Mouse (Mus musculus): ENCODE results near the gene Anks1.

DNA sequence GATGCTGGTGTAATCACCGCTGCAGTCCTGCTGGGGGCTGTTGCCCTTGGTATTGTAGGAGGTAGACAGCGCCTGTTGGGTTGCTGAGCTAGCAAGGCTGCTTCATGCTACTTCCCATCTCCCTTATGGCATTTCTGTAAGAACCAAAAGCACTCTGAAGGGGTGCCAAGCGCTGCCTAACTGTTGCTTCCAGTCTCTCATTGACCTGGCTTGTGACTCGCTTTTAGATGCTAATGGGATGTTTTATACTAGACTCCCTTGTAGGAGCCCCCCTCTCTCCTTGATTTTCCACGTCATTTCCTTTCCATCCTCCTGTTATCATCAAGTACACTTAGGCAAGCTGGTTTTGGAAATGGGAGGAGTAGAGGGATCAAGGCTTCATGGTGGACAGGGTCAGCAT lies 60.8 kb downstream of the Anks1 start:
- TF ChIP-seq CTCF (IDR thresholded peaks at IDR 0.05; ENCODE audit: control insufficient read depth, insufficient read depth, insufficient replicate concordance, low read depth, low read length) (no peak), POLR2A (IDR thresholded peaks at IDR 0.05; ENCODE audit: control insufficient read depth, low read depth, low read length) (no peak)
